Mouse (Mus musculus) kidney, adult 2 months (tissue): ENCODE results near the gene Tep1. TPM values are rescaled to one million over a fixed set of nuclear protein-coding genes. Genes with fewer than 3 reads are reported as not detected.
A peak's percentile ranks its signal among the peaks of the same experiment; 100 is the strongest.
"Not testable (repeated sequence)": the region's sequence is repeated elsewhere in the genome, so short reads cannot be mapped to it uniquely, and the experiment has no call there.

Source experiments
- DNase-seq: peaks from one replicate; pipeline ENCODE4 v3.0.0; 2021
- H3K27ac ChIP-seq: fragments of 200-500 bp; 2 replicates; pipeline ENCODE4 v1.5.1; 2012; ENCODE audit warnings: low read depth, low read length, control low read depth, inconsistent platforms; ENCODE audit not compliant: insufficient read depth
- H3K27me3 ChIP-seq: fragments of 200-500 bp; replicated peaks from 2 replicates; pipeline ENCODE4 v1.6.1; 2012; ENCODE audit warnings: mild to moderate bottlenecking, moderate library complexity, low read length, inconsistent platforms; ENCODE audit not compliant: control insufficient read depth, insufficient read depth
- H3K36me3 ChIP-seq: fragments of 200-500 bp; 2 replicates; pipeline ENCODE4 v1.6.1; 2012; ENCODE audit warnings: mild to moderate bottlenecking, moderate library complexity, low read length, inconsistent platforms; ENCODE audit not compliant: control insufficient read depth, insufficient read depth
- H3K4me1 ChIP-seq: fragments of 200-500 bp; 2 replicates; pipeline ENCODE4 v1.6.1; 2011; ENCODE audit warnings: low read length; ENCODE audit not compliant: control insufficient read depth, insufficient read depth
- H3K4me3 ChIP-seq: fragments of 200-500 bp; 2 replicates; pipeline ENCODE4 v1.5.1; 2011; ENCODE audit warnings: mild to moderate bottlenecking, low read depth, low read length, control low read depth; ENCODE audit not compliant: insufficient read depth
- CTCF ChIP-seq: fragments of 200-500 bp; conservative IDR thresholded peaks from 2 replicates; pipeline ENCODE4 v1.5.1; 2011; ENCODE audit warnings: low read depth, mild to moderate bottlenecking, control low read depth, low read length, moderate library complexity, mixed read lengths; ENCODE audit not compliant: insufficient read depth, insufficient read length
- POLR2A ChIP-seq: fragments of 200-500 bp; IDR thresholded peaks from one replicate; pipeline ENCODE4 v1.6.1; 2011; ENCODE audit warnings: low read depth, low read length, control low read depth
- whole genome bisulfite sequencing: fragments of 180-500 bp; shearing (Covaris S2); methylation state at CpG from one replicate; pipeline ENCODE4 v1.1.7; 2018; 5-methylcytosine and 5-hydroxymethylcytosine counted together
- polyA plus RNA-seq: library from polyadenylated mRNA; depleted of rRNA; stranded (reverse); fragments of >200 nt; gene quantifications from 2 replicates; pipeline ENCODE4 v1.2.3, GENCODE M21; 2012

Tep1 gene
- polyA plus RNA-seq, 1 experiment: 17.6 TPM

DNA sequence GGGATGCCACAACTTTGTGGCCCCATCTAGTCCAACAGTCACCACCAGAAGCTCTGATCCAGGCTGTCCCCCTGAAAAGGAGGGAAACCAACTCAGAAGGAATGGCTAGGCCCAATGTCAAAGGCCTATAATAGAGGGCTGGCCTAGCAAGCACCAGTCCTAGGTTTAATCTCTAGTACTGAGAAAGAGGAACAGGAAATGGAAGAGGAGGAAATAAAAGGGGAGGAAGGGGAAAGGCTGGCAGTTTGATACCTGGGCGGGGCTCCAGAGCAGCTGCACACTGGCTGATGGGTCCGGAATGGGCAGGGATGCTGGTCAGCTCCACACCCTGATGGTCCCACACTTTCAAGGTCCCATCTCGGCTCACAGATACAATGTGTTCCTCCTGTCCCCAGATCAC lies 40.5 kb downstream of the Tep1 start:
- peaks cover under 1% of the 10 kb centered on the region; the same call in 1 of the 2 replicates for H3K36me3 ChIP-seq
- H3K27me3 ChIP-seq: no peaks in the 10 kb centered on the region
- DNase-seq: no peak
- 75% methylated on average over 3 of the region's 3 CpGs for WGBS
- H3K4me1 ChIP-seq: no peaks in the 10 kb centered on the region
- no peak overlapping the region for H3K27ac ChIP-seq
- H3K4me3 ChIP-seq: no peak overlapping the region
- TF ChIP-seq POLR2A (no peak), CTCF (no peak)

- Histone ChIP-seq H3K36me3 (peaks cover 6% of the 10 kb centered on the region), H3K27me3 (no peaks in the 10 kb centered on the region), H3K4me3 (no peak overlapping the region), H3K27ac (no peak overlapping the region), H3K4me1 (no peaks in the 10 kb centered on the region)
- TF ChIP-seq POLR2A: no peak
- TF ChIP-seq CTCF: no peak
- 96% methylated on average over 4 of the region's 4 CpGs for WGBS
- DNase-seq: no peak
Observed at GRCm38 (mm10) chr14:50826579-50826978, 43.8 kb downstream of the Tep1 start.

GRCm38 (mm10) chr14:50824219-50824618 lies 46.1 kb downstream of the Tep1 start:
- DNase-seq: no peak
- Histone ChIP-seq H3K36me3 (peaks cover 9% of the 10 kb centered on the region), H3K4me3 (no peak overlapping the region), H3K27ac (no peak overlapping the region), H3K4me1 (no peaks in the 10 kb centered on the region), H3K27me3 (no peaks in the 10 kb centered on the region)
- TF ChIP-seq CTCF: no peak
- no peak for TF ChIP-seq POLR2A
- WGBS: 83% methylated on average over 9 of the region's 9 CpGs

GRCm38 (mm10) chr14:50823240-50823639 lies 47.1 kb downstream of the Tep1 start:
- no peaks in the 10 kb centered on the region for H3K27me3 ChIP-seq
- no peak overlapping the region for H3K4me3 ChIP-seq
- no peak for TF ChIP-seq POLR2A
- no peak for TF ChIP-seq CTCF
- DNase-seq: no peak
- 89% methylated on average over 2 of the region's 2 CpGs for WGBS
- H3K36me3 ChIP-seq: peaks cover 9% of the 10 kb centered on the region
- no peak overlapping the region for H3K27ac ChIP-seq
- H3K4me1 ChIP-seq: no peaks in the 10 kb centered on the region

DNA sequence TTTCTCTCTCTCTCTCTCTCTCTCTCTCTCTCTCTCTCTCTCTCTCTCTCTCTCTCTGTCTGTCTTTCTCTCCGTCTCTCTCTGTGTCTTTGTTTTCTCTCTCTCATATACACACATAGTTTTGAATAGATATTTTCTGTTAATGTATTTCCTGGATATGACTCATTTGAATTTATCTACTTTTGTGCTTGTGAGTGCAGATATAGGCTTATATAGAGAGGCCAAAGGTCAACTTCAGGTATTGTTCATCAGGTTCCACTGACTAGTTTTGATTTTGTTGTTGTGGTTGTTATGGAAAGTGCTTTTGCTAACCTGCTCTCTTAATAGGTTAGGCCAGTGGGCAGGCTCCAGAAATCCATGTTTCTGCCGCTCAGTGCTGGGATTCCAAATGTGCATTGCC lies 57.3 kb downstream of the Tep1 start:
- H3K4me1 ChIP-seq: no peaks in the 10 kb centered on the region
- no peak overlapping the region for H3K27ac ChIP-seq
- WGBS: 98% methylated on average over 2 of the region's 2 CpGs
- no peak for TF ChIP-seq CTCF
- TF ChIP-seq POLR2A: no peak
- no peak for DNase-seq
- H3K36me3 ChIP-seq: peaks cover 2% of the 10 kb centered on the region
- H3K4me3 ChIP-seq: no peak overlapping the region
- H3K27me3 ChIP-seq: no peaks in the 10 kb centered on the region

GRCm38 (mm10) chr14:50807487-50808072 lies 62.8 kb downstream of the Tep1 start, which contains the start of the genes Ccnb1ip1 and Parp2:
TSS of gene Ccnb1ip1 (minus strand) at chr14:50807732.
TSS of gene Parp2 (plus strand) at chr14:50807841.
- no peaks in the 10 kb centered on the region for H3K27me3 ChIP-seq
- peak within 1 kb of the TSS; percentile 32 for H3K27ac ChIP-seq
- TF ChIP-seq CTCF (no peak), POLR2A (peak; percentile 39)
- WGBS: under 1% methylated on average over 42 of the region's 42 CpGs
- H3K36me3 ChIP-seq: no peaks in the 10 kb centered on the region
- DNase-seq: peak; percentile 98
- no peaks in the 10 kb centered on the region for H3K4me1 ChIP-seq
- H3K4me3 ChIP-seq: peak within 1 kb of the TSS; percentile 77

GRCm38 (mm10) chr14:50806469-50806868 lies 63.9 kb downstream of the Tep1 start:
- not testable (repeated sequence) for H3K27me3 ChIP-seq, DNase-seq, H3K4me3 ChIP-seq, H3K36me3 ChIP-seq, H3K4me1 ChIP-seq, H3K27ac ChIP-seq
- 85% methylated on average over 5 of the region's 5 CpGs for WGBS

GRCm38 (mm10) chr14:50804683-50805082 lies 65.7 kb downstream of the Tep1 start:
- Histone ChIP-seq H3K27ac (no peak overlapping the region), H3K36me3 (no peaks in the 10 kb centered on the region), H3K4me1 (no peaks in the 10 kb centered on the region), H3K27me3 (no peaks in the 10 kb centered on the region), H3K4me3 (no peak overlapping the region)
- no peak for DNase-seq
- no peak for TF ChIP-seq CTCF
- TF ChIP-seq POLR2A: no peak
- WGBS: 79% methylated on average over 13 of the region's 13 CpGs
